Mouse (Mus musculus) spleen, adult 2 months (tissue): Measurements from ENCODE around the gene Slc12a6.

Source experiments
- CTCF ChIP-seq: fragments of 200-500 bp; IDR thresholded peaks from 2 replicates; pipeline ENCODE4 v1.5.1; 2011; ENCODE audit warnings: mild to moderate bottlenecking, inconsistent platforms; ENCODE audit not compliant: insufficient read depth, insufficient read length, insufficient replicate concordance; ENCODE audit errors: extremely low read depth
- POLR2A ChIP-seq: fragments of 200-500 bp; IDR thresholded peaks from 2 replicates; pipeline ENCODE4 v1.6.1; 2011; ENCODE audit warnings: low read depth, low read length, inconsistent platforms

DNA sequence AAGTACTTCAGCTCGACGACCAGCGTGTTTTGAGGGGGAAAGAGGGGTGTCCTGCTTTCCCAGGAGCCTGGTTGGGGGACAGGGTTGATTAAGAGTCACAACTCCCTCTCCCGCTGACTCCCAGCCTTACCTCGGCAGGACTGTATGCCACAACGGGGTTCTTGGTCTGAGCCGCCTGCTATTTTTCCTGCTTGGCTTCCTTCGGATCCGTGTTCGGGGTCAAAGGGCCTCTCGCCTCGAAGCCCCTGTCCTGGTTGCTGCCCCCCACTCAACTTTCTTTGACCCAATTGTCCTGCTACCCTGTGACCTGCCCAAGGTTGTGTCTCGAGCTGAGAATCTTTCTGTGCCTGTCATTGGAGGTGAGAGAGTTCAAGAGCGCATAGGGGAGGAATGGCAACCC is 23.8 kb upstream of the Slc12a6 start:
- TF ChIP-seq CTCF (no peak), POLR2A (no peak)
